Mouse (Mus musculus) cortical plate, adult 2 months (tissue): ENCODE measurements around the gene Irf4. TPM values are rescaled to one million over a fixed set of nuclear protein-coding genes. Genes with fewer than 3 reads are reported as not detected.

Experiments used
- H3K27ac ChIP-seq: fragments of 200-500 bp; 2 replicates; pipeline ENCODE4 v1.5.1; 2012; ENCODE audit warnings: low read length, control low read depth, inconsistent platforms; ENCODE audit not compliant: insufficient read depth
- H3K4me1 ChIP-seq: fragments of 200-500 bp; 2 replicates; pipeline ENCODE4 v1.6.1; 2011; ENCODE audit warnings: low read length; ENCODE audit not compliant: control insufficient read depth, insufficient read depth
- H3K4me3 ChIP-seq: fragments of 200-500 bp; 2 replicates; pipeline ENCODE4 v1.5.1; 2011; ENCODE audit warnings: mild to moderate bottlenecking, low read length, control low read depth; ENCODE audit not compliant: insufficient read depth
- CTCF ChIP-seq: fragments of 200-500 bp; IDR thresholded peaks from 2 replicates; pipeline ENCODE4 v1.5.1; 2011; ENCODE audit warnings: mild to moderate bottlenecking, control low read depth, low read length; ENCODE audit not compliant: insufficient read depth; ENCODE audit errors: extremely low read depth
- POLR2A ChIP-seq: fragments of 200-500 bp; IDR thresholded peaks from 2 replicates; pipeline ENCODE4 v1.6.1; 2011; ENCODE audit warnings: mild to moderate bottlenecking, low read length, control low read depth; ENCODE audit not compliant: insufficient read depth; ENCODE audit errors: extremely low read depth
- polyA plus RNA-seq: library from polyadenylated mRNA; depleted of rRNA; stranded (reverse); fragments of >200 nt; gene quantifications from 2 replicates; pipeline ENCODE4 v1.2.3, GENCODE M21; 2012

Gene Irf4
- polyA plus RNA-seq, 1 experiment = 0.25 TPM

DNA sequence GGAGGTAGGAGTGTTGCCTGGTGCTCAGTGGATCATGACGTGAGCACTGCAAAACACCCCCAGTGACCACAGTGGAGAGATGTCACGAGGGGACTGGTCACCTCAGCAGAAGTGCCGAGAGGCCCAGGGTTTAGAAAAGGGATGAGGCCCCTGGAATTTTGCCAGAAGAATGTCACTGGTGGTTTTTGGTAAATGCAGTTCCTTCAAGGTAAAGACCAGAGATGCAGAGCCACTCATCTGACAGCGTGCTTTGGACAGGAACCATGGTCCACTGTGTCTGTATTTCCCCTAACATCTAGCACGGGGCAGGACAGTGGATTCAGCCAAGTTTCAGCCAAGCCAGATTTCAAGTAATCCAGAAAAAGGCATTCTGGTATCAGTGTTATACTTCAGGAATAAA lies 12.3 kb upstream of the Irf4 start:
- no peak for TF ChIP-seq CTCF
- TF ChIP-seq POLR2A = no peak
- Histone ChIP-seq H3K4me1 (no peaks in the 10 kb centered on the region), H3K27ac (no peak overlapping the region), H3K4me3 (no peak overlapping the region)

DNA sequence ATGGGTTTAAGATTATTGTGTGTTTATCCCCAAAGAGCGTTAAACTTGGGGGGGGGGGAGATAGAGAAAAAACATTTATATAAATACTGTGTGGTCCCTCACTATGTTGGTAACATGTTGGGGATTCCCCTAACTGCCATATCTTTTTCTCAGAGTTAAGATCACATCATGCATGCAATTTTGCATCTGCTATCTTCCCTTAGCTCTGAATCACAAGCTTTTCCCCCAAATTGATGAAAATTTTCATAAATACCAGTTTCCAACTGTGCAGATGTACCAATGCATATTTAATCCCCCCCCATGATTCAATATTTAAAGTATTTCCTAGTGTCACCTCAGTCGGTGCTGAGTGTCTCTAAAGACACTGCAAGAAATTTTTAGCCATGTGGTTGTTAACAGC lies 11.8 kb upstream of the Irf4 start:
- TF ChIP-seq POLR2A = no peak
- no peak for TF ChIP-seq CTCF
- Histone ChIP-seq H3K27ac (no peak overlapping the region), H3K4me1 (no peaks in the 10 kb centered on the region), H3K4me3 (no peak overlapping the region)

DNA sequence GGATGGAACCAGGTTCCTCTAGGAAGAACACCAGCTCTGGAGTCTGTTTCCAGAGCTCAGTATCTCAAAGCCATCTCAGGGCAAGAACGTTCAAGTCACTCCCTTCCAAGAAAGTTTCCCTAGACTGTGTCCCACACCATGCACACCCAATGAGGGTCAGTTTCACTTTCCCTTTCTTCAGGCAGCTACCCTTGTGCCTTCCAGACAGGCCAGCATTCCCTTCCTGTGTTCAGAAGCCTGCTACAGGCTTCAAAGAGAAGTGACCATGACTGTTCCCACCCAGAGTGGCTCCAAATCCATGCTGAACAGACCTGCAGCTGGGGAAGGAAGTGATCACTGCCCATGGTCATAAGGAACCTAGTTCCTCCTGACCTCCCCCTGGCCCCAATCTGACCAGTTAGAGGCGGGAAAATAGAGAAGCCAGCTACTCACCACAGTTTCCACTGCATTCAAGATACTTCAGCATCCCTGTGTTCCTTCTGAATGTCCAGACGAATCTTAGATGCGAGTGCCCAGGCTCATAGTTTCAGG lies 10.7 kb upstream of the Irf4 start:
- H3K4me1 ChIP-seq = no peaks in the 10 kb centered on the region
- no peak overlapping the region for H3K4me3 ChIP-seq
- H3K27ac ChIP-seq = no peak overlapping the region
- TF ChIP-seq CTCF (no peak), POLR2A (no peak)

DNA sequence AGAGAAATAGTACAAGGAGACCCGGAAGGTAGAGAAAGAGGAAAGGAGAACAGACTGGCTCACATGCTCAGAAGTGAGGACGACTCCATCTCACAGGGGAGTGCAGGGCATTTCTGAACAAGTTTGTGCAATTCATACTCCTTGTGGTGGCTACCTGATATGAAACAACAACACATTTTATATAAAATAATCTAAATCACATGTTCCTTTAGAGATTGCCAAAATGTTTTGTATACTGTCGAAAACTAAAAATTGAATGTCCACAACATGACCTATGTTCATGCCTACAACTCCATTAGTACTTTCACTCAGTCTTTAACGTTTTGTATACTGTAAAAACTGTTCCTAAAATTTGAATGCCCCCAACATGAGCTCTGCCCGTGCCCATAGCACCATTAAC lies 7.9 kb upstream of the Irf4 start:
- no peak overlapping the region for H3K4me3 ChIP-seq
- no peak for TF ChIP-seq POLR2A
- TF ChIP-seq CTCF = no peak
- H3K27ac ChIP-seq = no peak overlapping the region
- H3K4me1 ChIP-seq = no peaks in the 10 kb centered on the region

DNA sequence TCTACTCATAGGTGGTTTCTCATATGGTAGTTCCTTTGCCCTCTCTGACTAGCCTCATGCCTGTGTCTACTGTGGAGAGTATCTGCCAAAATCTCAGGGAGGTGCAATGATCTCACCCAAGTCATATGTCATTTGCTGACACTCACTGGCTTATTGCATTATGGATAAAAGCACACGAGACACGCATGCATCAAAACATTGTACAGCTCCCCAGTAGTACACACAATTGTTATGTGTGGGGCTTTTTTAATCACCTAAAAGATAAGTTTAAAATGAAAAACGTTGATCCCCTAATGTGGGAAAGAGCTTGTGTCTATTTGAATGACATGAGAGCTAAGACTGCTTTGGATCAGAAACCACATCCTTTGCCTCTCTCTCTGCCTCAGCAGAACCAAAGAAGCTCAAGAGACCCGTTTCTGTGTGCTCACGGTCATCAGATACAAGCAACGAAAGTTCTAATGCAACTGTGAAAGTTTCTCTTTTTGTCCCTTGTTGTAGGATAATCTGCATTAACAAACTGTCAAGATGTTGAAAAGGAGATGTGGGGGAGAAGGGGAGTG lies 6.5 kb upstream of the Irf4 start:
- no peak for TF ChIP-seq CTCF
- TF ChIP-seq POLR2A = no peak
- no peak overlapping the region for H3K27ac ChIP-seq
- no peaks in the 10 kb centered on the region for H3K4me1 ChIP-seq
- H3K4me3 ChIP-seq = no peak overlapping the region

DNA sequence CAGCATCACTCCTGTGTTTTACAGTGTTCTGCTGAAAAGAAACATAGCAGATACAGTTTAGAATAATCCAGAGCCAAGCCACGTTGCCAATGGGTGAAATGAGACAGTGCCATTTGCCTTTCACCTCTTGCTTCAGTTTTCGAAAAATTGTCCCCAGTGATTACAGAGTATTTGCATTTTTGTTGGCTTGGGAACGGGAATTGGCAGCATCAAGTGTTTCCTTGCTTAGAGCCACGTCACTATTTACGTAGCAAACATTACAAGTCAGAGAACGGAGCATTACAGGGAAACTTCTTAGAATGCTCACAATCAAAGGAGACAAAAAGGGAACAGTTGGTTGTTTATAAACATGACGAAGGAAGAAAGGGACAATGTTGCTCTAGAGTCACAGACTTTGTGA lies 3.9 kb upstream of the Irf4 start:
- TF ChIP-seq CTCF (no peak), POLR2A (no peak)
- H3K4me3 ChIP-seq = no peak overlapping the region
- H3K4me1 ChIP-seq = no peaks in the 10 kb centered on the region
- no peak overlapping the region for H3K27ac ChIP-seq

DNA sequence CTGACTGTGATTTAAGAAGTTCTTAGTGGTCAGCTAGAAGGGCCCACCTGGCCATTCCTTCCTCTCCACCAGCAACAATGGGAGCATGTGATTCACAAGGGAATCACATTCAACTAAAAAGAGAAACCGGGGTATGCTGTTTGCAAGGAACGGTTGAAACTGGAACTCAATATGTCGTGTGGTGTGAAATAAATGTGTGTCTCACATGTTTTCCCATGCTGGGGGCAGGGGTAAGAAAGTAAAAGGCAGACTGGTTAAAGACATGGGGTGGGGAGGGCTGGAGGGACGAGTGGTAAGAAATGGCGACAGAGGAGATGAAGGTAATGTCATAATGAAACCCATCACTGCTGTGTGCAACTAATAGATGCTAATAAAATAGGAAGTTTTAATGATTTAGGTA lies 2.0 kb upstream of the Irf4 start:
- no peak overlapping the region for H3K27ac ChIP-seq
- TF ChIP-seq CTCF = no peak
- TF ChIP-seq POLR2A = no peak
- H3K4me3 ChIP-seq = no peak overlapping the region
- H3K4me1 ChIP-seq = no peaks in the 10 kb centered on the region; the same call in 1 of the 2 replicates

DNA sequence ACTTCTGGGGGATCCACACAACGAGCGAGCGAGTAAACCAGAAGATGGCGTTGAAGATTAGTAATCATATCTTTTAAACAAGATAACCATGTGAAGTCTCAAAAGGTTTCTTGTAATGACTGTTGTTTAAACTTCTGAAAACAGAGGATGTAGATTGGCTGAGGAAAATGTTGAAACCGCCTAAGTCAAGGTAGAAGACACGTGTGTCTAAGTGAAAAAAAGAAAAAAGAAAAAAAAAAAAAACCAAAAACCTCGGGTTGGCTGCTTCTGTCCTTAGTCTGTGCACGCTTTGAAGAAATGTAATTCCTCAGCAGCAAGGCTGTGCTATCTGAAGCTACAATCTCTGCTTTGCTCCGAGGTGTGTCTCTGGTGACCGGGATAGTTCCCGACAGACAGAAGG lies 1.5 kb upstream of the Irf4 start:
- no peak overlapping the region for H3K27ac ChIP-seq
- H3K4me3 ChIP-seq = no peak overlapping the region
- H3K4me1 ChIP-seq = no peaks in the 10 kb centered on the region; the same call in 1 of the 2 replicates
- TF ChIP-seq POLR2A (no peak), CTCF (no peak)

DNA sequence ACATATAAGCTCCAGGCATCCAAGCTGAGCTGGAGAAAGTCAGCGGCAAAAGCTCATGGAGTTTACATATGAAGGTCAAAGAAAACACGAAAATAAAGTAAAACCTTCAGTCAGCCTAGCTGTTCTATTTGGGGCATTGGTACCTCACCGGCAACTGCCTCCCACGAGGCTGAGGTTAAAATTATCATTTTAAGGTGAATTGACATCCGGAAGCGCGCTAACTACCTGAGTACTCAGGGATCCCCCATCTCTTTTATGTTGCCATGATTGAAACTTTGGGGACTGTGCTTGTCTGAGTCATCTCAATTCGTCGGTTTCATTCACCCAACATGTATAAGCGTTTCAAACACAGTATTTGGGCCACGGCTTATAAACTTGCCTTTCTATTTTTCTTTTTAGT lies 705 bp upstream of the Irf4 start:
- no peaks in the 10 kb centered on the region; the same call in 1 of the 2 replicates for H3K4me1 ChIP-seq
- H3K27ac ChIP-seq = no peak overlapping the region
- no peak overlapping the region for H3K4me3 ChIP-seq
- TF ChIP-seq CTCF (no peak), POLR2A (no peak)

DNA sequence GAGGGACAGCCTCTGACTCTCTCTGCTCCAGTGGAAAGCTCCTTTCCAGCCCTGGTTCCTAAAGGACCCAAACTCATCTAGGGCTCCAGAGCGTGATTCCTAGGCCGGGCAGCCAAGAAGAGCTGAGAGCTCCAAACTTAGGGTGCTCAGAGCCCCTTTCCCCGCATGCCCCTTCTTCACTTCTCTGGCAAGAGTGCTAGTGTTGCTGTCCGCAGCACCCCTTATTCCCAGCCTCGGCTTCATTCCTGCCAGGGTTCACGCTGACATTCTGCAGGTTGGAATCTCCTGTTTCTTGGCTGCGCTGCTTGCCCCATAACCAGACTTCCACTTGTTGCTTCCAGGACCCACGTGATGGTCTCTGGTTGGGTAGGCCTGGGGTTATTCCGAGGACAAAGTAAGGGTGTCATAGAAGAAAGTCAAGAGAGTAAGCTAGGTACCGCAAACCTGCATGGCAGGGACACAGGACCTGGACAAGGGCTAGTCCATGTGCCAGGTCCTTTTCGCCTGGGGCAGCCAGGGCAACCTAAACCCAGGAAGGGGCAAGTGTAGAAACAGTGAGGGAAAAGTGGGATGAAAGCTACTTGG lies 623 bp downstream of the Irf4 start:
- peak overlapping the region; percentile 34; the same call in 1 of the 2 replicates for H3K4me3 ChIP-seq
- H3K4me1 ChIP-seq = no peaks in the 10 kb centered on the region; the same call in 1 of the 2 replicates
- TF ChIP-seq CTCF = no peak
- no peak for TF ChIP-seq POLR2A
- no peak overlapping the region for H3K27ac ChIP-seq
